Mouse (Mus musculus): ENCODE data around the gene Ppp1r13l.

Ppp1r13l gene

GRCm38 (mm10) chr7:19365376-19365775, 5.8 kb downstream of the Ppp1r13l start:
- no peak for DNase-seq (ENCODE audit: low read depth, low spot score)

GRCm38 (mm10) chr7:19368380-19368779, 8.8 kb downstream of the Ppp1r13l start:
- no peak for DNase-seq (ENCODE audit: low read depth, low spot score)

- peak; percentile 69 for DNase-seq (ENCODE audit: low read depth, low spot score)
Observed at GRCm38 (mm10) chr7:19369823-19370425, 10.4 kb downstream of the Ppp1r13l start.

- DNase-seq (ENCODE audit: low read depth, low spot score), result no peak
Observed at GRCm38 (mm10) chr7:19373367-19373766, 13.8 kb downstream of the Ppp1r13l start.

GRCm38 (mm10) chr7:19375368-19375767, 15.8 kb downstream of the Ppp1r13l start:
- no peak for DNase-seq (ENCODE audit: low read depth, low spot score)

- DNase-seq (ENCODE audit: low read depth, low spot score), result no peak
Observed at GRCm38 (mm10) chr7:19376019-19376418, 16.5 kb downstream of the Ppp1r13l start.

- DNase-seq (ENCODE audit: low read depth, low spot score), result no peak
Observed at GRCm38 (mm10) chr7:19378049-19378448, 18.5 kb downstream of the Ppp1r13l start.

- peak; percentile 100 for DNase-seq (ENCODE audit: low read depth, low spot score)
Observed at GRCm38 (mm10) chr7:19381377-19382165, 22.0 kb downstream of the Ppp1r13l start, which contains the start of gene Ercc2. Ercc2 (plus strand) TSS chr7:19382010.

GRCm38 (mm10) chr7:19382166-19382541, 22.6 kb downstream of the Ppp1r13l start:
- peak; percentile 26 for DNase-seq (ENCODE audit: low read depth, low spot score)

- DNase-seq (ENCODE audit: low read depth, low spot score), result no peak
Observed at GRCm38 (mm10) chr7:19383708-19384107, 24.2 kb downstream of the Ppp1r13l start.

GRCm38 (mm10) chr7:19388699-19389413, 29.3 kb downstream of the Ppp1r13l start:
- peak; percentile 63 for DNase-seq (ENCODE audit: low read depth, low spot score)

GRCm38 (mm10) chr7:19394484-19394883, 34.9 kb downstream of the Ppp1r13l start:
- no peak for DNase-seq (ENCODE audit: low read depth, low spot score)

- no peak for DNase-seq (ENCODE audit: low read depth, low spot score)
Observed at GRCm38 (mm10) chr7:19399496-19400280, 40.1 kb downstream of the Ppp1r13l start.

GRCm38 (mm10) chr7:19400946-19401345, 41.4 kb downstream of the Ppp1r13l start:
- no peak for DNase-seq (ENCODE audit: low read depth, low spot score)

GRCm38 (mm10) chr7:19402535-19403112, 43.1 kb downstream of the Ppp1r13l start:
- DNase-seq (ENCODE audit: low read depth, low spot score), result peak; percentile 47

GRCm38 (mm10) chr7:19403731-19404296, 44.3 kb downstream of the Ppp1r13l start, which contains the start of gene Klc3:
Klc3 (minus strand) TSS chr7:19404104.
- DNase-seq (ENCODE audit: low read depth, low spot score), result no peak

- DNase-seq (ENCODE audit: low read depth, low spot score), result no peak
Observed at GRCm38 (mm10) chr7:19404476-19404875, 44.9 kb downstream of the Ppp1r13l start, which contains the start of gene Ckm. Ckm (plus strand) TSS chr7:19404776.

- peak; percentile 72 for DNase-seq (ENCODE audit: low read depth, low spot score)
Observed at GRCm38 (mm10) chr7:19405417-19405816, 45.9 kb downstream of the Ppp1r13l start.

- no peak for DNase-seq (ENCODE audit: low read depth, low spot score)
Observed at GRCm38 (mm10) chr7:19409753-19410152, 50.2 kb downstream of the Ppp1r13l start.

- DNase-seq (ENCODE audit: low read depth, low spot score), result no peak
Observed at GRCm38 (mm10) chr7:19410766-19411344, 51.3 kb downstream of the Ppp1r13l start.

All from brain, adult 2 months (tissue).